Mouse (Mus musculus) B cell, adult (primary cell): ENCODE measurements around the gene Sod1. TPM values are rescaled to one million over a fixed set of nuclear protein-coding genes. Genes with fewer than 3 reads are reported as not detected.

Experiments used
- total RNA-seq: library from RNA; stranded (reverse); gene quantifications from 4 replicates; pipeline ENCODE4 v1.2.4, GENCODE M21; 2023; ENCODE audit not compliant: inconsistent age

The Sod1 gene
- total RNA-seq, result 197 to 213 TPM (median 203 TPM) in 4 replicates

DNA sequence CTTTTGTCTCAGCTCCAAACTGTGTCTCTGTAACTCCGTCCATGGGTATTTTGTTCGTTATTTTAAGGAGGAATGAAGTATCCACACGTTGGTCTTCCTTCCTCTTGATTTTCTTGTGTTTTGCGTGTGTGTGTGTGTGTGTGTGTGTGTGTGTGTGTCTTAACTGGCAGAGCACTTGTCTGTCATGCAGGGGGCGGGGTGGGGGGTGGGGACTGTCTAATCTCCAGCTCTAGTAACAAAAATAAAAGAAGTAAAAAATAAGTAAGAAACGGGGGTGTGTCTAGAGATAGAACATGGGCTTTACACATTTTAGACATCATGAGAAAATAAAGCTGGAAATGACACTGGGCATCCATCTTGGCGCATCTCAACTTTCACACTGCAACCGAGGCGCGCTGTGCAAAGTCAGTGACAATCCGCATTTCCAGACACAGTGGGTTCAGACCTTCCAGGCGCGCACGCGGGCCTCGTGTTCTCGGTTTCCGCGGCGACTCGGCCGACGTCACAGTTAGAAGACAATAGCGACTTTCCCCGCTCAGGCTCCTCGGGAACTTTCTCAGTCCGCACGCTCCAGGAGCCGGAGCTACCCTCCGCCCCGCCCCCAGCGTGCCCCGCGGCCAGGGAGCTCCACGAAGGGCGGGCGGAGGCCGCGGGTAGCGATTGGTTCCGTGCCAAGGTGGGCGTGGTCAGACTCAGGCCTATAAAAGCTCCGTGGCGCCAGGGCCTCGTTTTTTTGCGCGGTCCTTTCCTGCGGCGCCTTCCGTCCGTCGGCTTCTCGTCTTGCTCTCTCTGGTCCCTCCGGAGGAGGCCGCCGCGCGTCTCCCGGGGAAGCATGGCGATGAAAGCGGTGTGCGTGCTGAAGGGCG, at the start of gene Sod1:
Gene Sod1 (plus strand): TSS at position 729 of the 866 bp plus-strand sequence.

Other genes starting within 250 kb of the Sod1 start
- gene Tiam1, start 77.0 kb upstream of the Sod1 start, total RNA-seq, result 1.3 to 2.4 TPM (median 1.8 TPM) in 4 replicates
- gene Scaf4, start 63.7 kb downstream of the Sod1 start, total RNA-seq, result 119 to 132 TPM (median 128 TPM) in 4 replicates
- gene Hunk, start 165.3 kb downstream of the Sod1 start, total RNA-seq, result not detected in 4 replicates